Mouse (Mus musculus) thymus, adult 18-20 months (tissue): ENCODE results near the gene Hapln3.

Source experiments
- DNase-seq, 2 experiments: peaks; one replicate each; pipeline ENCODE4 v3.0.0; 2022; ENCODE audit warnings: mixed read lengths in 2 of 2

Gene Hapln3

DNA sequence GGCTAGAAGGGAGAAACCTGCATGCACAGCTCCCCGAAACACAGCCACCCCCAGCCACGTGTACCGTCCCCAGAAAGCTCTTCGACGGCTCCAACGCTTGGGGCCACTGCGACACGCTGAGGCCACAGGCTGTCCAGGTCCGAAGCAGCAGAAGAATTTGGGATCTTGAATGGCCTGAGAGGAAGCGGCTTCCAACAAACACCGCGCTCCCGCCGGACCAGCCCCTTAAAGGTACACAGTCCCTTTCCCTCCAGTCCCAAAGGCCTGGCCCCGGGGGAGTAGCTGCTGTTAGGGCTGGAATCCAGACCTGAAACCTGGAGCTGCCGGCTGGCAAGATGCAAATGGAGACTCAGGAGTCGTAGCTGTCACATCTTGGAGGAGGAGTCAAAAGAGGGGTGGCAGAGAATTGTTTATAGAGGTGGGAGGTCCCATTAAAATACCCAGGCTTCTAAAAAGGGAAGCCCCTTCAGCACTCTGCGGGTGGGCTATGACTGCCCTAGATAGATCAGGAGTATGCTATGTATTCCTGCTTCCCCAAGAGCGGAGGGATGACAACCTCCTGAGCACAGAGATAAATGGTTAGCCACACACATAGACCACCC, at the start of gene Hapln3:
Gene Hapln3, minus strand, starts transcription at position 176 of the 602 bp plus-strand sequence.
- no peak for DNase-seq

DNA sequence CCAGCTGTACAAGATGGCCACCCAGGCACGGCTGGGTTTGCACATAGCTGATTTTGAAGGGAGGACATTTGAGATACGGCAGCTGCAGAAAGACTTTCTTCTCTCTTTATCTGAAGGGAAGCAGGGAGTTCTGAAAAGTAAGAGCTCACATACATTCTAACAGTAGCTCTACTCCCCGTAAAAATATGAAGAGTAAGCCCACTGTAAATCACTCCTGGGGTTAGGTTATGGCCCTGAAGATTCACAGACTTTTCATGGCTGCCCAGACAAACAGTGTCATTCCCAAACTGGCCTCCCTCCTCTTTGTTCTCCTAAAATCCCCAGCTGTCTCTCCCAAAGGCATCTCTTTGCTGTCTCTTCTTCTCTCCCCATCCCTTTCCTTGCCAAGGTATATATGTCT, 43.0 kb upstream of the Hapln3 start:
- no peak for DNase-seq

DNA sequence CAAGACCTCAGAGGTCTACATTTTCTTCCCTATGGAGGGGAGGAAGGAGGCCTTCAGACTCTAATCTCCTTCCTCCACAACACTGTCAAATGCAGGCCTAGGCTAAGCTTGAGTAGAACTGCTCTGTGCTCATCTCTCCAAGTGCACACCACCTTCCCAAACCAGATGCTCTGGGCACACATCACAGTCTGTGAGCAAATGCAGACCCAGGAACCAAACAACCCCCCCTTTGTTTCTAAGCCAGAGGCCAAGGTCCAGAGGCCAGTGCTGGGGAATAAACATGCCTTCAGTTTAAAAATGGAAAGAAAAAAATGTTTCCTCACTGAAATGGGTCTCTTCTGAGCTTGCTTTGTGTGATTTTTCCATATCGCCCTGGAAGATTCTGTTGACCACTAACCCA, 41.0 kb upstream of the Hapln3 start:
- no peak for DNase-seq

DNA sequence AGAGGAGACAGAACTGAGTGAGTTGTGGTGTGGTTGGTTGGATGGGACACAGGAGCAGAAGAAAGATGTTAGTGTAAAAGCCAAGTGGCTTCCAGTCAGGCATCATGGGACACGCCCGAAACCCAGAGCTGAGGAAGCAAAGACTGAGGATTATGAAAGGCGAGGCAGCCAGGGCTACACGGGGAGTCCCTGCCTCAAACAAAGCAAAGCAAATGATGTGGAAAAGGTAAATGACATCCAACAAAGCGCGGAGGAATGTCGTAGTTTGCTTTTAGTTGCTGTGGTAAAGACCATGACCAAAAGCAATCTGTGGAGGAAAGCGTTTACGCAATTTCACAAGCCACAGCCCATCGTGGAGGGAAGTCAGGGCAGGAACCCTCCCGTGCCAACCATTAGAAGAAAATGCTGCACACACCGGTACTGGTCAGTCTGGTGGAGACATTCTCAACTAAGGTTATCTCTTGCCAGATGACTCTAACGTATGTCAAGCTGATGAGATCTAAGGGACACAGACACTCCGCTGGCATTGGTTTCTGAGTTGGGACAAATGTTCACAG, 36.3 kb upstream of the Hapln3 start:
- DNase-seq = no peak

DNA sequence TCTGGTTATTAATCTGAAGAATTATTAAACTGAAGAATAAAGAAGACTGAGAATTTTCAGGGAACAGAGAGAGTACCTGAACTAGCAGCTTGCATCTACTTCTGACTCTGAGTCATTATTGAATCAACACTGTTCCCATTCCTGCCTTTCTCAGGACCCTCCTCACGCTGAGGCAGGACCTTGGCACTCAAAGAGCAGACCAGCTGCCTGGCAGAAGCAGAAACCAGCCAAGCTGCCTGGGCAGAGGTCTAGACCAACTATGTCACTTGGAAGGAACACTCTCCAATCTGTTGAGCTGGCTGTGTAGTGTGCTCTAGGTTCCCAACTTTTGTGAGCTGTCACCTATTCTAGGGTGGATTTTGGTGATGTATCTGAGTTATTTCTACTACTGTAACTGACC, 28.6 kb upstream of the Hapln3 start:
- DNase-seq = no peak

DNA sequence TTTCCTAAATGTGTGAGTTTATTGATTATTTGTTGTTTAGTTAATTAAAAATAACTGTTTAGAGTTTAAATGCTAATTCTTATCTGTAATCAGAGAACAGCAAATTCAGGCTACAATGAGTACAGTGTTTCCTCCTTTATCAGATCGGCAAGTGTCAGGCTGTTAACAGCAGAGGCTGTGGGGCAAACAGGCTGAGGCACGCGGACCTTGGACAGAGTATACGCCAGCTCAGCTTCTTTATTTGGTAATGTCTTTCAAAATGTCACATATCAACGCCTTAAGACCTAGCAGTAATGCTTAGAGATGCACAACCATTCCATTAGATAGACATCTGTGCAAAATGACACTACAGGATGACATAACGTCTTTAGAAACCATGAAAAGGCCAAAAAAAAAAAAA, 18.7 kb upstream of the Hapln3 start:
- DNase-seq = no peak

DNA sequence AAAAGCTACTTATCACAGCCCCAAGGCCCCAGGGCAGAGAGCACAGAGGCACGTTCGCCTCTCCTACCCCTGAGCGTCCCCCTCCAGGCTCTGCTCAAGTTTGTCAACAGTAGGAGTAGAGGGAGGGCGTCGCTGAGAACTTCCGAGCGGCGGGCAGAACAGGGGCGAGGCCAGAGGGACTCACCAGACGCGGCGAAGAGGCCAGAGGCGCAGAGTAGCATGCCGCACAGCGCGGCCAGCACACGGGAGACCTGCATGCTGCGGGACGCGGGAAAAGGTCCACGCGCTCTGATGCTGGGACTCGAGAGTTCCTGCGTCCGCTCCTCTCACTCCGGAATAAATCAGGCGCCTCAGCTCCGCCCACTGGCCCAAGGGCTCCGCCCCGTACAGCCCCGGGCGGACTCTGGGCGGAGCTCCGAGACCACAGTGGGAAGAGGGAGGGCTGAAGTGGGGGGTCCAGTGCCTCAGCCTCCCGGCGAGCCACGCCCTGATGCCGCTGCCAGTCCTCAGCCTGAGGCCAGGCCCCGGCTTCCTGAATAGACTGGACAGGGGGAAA, 18.0 kb upstream of the Hapln3 start, which contains the start of gene Mfge8:
Gene Mfge8, minus strand, starts transcription at position 350 of the 556 bp plus-strand sequence.
- DNase-seq = peak; percentile 64 to 67

DNA sequence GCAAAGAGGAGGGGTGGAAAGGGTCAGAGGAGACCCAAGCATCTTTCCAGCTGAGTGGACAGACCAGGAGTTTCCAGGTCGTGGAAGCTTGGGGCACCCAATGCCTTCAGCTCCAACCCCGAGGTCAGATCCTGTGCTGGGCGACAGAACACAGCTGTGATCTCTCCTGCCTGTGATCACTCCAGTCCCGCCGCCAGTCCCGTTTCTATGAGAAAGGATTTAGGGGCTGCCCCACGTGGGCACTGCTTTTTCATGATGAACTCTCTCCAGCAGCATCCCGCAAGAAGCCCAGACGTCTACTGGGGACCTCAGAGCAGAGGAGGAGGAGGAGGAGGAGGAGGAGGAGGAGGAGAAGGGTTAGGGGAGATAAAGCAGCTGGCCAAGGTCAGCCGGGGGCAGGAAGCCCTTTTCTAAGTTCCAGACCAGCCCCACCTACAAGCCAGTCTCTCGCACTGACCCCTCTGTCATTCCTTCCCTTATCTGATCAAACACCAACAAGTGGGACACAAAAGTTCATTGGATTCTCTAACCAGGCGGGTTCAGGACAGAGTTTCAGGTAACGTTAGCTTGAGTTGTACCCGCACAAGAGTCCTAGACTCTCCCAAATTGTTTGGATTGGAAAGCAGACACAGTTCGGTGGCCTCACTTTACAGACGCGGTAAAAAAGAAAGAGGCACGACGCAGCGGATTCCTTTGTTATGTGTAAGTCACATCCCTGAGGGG, 17.3 kb upstream of the Hapln3 start:
- DNase-seq = no peak

DNA sequence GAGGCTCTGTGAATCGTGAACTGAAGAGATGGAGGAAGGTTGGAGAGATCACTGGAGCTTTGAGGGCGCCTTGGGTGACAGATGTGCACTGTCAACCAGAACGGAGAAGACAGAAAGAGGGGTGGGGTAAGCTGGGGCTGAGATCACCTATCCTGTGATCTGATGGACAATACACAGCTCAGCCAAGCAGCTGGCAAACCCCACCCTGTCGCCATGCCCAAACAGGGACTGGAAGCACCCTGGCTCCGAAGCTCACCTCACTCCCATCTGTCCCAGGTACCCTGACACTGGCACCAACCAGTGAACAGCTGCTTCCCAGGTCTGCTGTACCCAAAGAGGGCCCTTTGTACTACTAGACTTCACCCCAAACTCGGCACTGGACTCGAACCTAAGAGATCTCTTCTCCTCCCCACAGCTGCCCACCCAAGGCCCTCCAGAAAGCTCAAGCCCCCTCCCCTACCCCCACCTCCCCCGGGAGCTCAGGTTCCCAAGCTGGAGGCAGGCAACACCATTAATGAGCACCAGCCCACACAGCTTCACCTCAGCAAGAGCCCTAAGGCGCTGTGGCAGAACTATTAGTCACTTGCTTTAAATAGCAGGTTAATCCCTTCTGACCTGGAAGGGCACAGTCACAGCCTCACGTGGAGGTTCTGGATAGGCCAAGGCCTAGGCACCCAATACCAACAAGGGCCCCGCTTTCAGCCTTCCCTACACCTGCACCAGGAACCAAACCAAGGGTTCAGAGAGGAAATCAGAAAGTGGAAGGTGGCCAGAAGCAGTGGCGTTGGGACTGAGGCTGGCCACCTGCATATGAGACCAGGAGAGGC, 16.4 kb upstream of the Hapln3 start:
- no peak for DNase-seq

DNA sequence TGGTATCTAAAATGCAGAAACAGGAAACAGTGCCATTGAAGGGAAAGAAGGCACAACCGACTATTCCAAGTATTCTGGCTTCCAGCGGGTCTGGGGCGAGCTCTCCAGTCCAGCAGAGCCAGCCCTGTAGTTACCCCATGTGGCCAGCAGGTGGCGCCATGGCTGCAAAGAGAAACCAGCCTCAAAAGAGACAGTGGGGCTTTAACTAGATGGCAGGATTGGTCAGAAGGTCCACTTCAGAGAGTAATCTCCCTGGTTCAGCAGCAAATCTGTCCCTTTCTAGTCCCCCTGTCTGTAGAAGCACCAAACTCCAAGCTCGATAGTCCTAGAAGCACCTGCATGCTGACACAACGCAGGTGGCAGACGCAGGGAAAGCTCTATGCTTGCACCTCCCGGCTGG, 10.1 kb upstream of the Hapln3 start:
- DNase-seq = peak; percentile 21 to 23

DNA sequence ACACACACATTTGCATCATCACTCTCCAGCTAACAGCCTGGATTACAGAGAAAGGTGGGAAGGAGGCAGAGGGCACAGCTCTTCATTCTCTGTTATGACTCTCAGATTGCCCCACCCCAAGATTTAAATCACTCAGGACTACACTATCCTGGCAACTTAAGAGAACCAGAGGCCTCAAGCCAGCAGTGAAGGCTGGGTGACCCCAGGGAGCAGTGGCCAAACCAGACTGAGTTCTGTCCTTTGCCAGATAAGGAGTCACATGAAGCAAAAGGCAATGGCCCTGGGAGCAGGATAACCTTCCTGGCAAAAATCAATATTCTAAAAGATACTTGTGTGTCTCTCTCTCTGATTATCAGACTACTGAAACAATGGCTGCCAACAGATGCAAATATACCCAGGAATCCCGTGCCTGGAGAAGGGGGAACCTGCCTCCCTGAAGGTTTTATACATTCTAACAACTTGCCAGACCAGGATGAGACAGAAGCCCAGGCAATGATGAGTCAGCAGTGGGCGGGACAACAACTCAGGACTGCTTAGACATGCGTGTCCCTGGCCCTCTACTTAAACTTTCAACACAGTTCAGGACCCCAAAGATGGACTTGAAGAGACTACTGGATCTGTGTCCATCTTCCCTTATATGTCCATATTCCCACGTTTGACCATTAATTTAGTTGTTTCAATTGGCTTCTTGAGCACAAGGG, 9.2 kb upstream of the Hapln3 start:
- no peak for DNase-seq

DNA sequence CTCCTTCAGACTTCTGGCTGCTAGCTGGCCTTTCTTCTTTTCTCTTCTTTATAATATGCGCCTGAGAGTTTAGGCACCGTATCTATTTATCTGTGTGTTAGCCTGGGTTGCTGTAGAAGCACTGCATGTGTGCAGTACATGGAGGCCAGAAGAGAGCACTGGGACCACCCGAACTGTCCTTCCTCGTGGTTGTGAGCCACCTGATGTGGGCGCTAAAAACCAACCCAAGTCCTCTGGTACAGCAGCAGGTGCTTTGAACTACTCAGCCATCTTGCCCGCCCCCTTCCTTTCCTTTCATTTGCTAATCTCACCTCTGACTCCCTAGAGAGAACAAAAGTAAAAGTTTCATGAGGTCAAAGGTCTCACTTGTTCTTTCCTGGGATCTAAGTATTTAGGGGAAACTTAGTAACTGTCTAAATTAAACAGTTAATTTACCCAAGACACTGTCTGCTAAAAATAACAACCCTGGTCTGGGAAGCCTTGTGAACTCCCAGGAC, 8.6 kb upstream of the Hapln3 start:
- DNase-seq = no peak

DNA sequence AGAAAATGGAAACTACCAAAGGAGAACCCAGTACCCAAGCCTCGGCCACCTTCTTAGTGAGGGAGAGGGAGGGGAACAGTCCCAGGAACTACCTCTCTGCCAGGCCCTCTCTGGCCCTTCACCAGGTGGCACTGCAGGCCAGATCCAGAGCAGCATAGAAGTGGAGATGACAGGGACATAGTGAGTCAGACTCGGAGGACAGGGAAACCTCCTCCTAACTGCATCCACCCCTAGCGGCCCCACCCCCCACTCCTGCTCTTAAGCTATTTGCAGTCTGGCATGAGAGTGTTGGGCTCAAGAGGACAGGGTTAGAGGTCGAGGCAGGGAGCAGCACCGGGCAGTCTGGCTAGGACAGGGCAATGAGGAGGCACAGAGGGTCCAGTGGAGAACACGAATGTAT, 2.6 kb upstream of the Hapln3 start:
- no peak for DNase-seq

DNA sequence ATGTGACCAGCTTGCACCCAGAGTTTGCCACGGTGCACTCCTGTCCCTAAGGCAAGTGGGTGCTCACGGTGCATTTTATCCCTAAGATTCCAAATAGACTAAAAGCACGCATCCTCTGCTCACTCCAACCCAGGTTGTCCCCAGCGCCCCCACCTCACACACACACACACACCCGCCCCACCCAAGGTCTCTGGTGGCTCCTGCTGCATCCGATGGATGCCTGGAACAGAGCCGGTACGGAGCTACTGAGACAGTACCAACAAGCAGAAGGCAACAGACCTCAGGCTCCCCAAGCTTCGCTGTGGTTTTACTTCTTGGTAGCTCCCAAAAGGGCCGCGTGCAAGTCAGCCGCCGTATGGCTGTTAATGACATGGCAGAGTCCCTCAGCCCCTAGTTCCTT, 433 bp downstream of the Hapln3 start:
- no peak for DNase-seq

DNA sequence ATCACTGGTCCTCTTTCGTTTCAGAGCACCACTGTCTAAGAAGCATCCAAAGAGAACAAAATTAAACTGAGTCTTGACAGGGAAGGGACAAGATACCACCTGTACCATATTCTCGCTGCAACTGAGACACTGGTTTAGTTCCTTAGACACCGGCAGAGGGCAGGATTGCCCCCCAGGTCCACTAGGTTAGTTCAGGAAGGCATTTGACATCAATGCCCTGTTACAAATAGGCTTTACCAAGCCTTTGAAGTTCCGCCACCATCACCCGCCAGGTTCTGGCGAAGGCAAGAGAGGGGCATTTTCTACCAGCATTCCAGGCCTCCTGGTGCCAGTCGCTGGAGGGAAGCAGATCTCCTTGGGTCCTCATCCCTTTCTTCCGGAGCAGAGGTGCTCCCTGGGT, 935 bp downstream of the Hapln3 start:
- no peak for DNase-seq

DNA sequence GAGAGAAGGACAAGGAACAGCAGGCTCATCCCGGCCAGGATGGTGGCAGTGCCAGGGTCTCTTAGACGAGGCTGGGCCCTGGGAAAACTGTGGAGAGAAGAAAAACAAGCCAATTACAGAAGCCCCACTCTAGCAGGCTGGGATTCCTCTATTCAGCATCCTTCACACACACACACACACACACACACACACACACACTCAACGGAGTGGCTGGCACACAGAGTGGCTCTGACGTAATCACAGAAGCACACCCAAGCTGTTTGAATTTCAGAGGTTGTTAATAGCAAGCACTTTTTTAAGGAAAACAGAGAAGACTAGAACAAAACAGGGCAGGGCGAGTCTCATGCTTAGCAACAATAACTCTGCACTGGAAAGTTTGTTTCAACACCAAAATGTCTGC, 7.4 kb downstream of the Hapln3 start:
- no peak for DNase-seq

DNA sequence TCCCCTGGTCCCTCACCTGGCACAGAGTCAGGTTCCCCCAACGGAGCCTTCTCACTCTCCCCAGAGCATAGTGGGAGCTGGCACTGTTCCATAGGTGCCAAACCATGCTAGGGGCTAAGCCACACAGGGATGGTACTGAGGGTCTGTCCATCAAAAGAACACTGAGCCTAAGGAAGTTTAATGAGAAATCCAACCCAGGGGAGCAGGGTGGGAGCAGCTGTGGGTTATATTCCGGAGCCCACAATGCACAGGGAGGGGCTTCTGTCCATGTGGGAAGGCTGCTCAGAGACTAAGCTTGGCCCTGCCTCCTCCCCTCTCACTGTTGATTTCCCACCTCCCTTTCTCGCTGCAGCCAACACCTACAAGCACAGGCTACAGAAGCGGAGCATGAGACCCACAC, 17.0 kb downstream of the Hapln3 start:
- no peak for DNase-seq

DNA sequence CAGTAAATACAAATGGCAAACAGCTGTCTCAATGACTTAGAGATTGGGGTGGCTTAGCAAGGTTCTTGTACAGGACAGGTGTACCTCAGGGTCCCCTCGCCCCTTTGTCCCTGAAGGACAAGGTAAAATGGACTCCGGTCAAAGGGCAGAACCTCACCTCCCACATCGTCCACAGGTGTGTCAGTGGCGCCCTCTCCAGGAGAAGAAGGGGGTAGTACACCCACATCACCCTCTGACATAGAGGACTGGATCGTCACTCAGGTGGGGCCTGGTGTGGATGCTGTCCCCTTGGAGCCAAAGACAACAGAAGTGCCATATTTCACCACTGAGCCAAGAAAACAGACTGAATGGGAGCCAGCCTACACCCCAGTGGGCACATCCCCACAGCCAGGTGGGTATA, 34.3 kb downstream of the Hapln3 start:
- DNase-seq = no peak

DNA sequence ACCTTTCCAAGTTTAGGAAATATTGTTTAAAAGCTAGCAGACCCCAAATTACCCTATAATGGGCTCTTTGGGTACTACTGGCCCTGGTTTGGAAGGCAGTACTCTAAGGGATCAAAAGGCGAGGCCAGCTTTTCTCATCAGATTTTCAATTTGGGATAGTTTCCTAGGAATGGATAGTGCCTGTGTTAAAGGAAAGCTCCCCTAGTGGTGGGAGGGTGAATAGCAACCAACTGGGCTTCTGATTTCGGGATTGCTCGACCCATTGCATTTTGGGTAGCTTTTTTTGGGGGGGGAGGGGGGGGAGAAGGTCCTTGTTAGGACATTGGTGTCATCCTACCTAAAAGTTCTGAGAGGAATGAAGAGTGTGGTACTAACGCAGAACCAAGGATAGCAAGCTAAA, 41.7 kb downstream of the Hapln3 start:
- DNase-seq = no peak

DNA sequence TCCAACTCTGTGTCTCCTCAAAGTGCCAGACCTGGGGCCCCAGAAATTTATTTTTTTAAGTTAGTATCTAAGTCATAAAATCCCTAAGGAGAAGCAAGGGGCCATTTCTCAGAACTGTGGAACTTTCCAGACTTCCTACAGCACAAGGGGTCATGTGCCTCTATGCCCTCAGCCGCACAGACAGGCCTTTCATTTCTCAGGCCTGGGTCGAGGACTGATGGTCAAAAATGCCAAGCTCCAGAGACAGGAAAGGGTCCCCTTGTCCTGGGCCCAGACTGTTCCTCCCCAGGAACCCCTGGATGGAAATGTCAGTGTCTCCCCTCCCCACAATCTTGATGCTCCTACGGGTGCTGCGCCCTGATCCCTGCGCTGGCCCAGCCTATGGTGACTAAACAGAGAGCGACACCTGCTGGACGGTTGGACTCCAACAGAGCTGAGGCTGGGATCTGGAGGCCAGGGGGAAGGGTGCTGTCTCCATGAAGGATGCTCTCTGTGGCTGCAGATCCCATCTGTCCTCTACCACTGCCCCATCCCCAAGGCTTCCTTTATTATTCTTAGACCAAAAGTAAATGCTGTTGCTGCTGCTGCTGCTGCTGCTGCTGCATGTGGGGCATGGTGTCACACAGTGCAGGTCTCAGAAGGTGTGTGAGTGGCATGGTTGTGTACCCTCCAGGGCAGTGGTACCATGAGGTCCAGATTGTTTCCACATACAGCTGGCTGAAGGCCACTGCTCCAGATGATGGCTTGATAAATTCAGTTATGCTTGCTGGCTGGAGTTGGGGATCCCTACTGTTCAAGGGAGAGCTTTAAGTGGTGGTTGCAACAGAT, 50.0 kb downstream of the Hapln3 start:
- DNase-seq = peak; percentile 7 to 9

DNA sequence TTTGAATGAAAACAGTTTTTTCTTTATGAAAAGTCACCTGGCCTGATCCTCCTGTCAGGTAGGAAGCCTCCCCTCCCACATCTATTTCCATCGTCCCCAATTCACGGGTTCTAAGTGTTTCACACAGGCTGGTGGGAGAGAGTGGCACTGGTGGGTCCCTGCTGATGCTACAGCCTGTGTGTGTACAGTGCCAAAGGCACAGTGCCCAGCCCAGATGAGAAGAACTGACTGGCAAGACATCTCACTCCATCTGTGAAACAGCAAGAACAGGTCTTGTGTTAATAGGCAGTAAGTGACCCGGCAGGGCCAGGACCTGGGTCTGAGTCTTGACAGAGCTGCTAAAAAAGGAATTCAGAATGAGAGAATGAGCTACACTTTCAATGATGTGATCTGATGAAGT, 51.6 kb downstream of the Hapln3 start:
- no peak for DNase-seq

DNA sequence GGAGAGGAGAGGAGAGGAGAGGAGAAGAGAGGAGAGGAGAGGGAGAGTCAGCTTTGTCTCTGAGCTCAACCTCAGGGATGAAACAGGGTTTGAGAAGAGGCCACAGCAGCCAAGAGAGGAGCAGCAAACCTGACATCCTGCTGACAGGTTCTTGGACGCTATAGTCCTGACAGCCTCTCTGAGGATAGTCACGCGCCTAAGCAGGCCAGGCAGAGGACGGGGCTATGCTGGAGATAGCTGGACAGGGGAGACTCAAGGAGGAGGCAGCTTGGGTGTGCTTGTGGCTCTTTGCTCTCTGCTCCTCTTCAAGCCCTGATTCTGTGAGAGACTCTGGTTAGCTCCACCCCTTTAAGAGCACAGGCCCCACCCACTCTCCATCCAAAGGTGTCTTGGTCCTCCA, 62.6 kb downstream of the Hapln3 start:
- no peak for DNase-seq
